Mouse (Mus musculus) v-Abl transformed pro-B cells (cell line): ENCODE results near the gene Spns1.
"Not testable (repeated sequence)": the region's sequence is repeated elsewhere in the genome, so short reads cannot be mapped to it uniquely, and the experiment has no call there.

Experiments used
- in situ Hi-C, 2 experiments: fragments of 400-800 bp; cut with MboI; formaldehyde crosslinking; loops; one replicate each; pipeline ENCODE4 v1.15.1; 2025; ENCODE audit not compliant: unreplicated experiment in 2 of 2

Spns1 gene

DNA sequence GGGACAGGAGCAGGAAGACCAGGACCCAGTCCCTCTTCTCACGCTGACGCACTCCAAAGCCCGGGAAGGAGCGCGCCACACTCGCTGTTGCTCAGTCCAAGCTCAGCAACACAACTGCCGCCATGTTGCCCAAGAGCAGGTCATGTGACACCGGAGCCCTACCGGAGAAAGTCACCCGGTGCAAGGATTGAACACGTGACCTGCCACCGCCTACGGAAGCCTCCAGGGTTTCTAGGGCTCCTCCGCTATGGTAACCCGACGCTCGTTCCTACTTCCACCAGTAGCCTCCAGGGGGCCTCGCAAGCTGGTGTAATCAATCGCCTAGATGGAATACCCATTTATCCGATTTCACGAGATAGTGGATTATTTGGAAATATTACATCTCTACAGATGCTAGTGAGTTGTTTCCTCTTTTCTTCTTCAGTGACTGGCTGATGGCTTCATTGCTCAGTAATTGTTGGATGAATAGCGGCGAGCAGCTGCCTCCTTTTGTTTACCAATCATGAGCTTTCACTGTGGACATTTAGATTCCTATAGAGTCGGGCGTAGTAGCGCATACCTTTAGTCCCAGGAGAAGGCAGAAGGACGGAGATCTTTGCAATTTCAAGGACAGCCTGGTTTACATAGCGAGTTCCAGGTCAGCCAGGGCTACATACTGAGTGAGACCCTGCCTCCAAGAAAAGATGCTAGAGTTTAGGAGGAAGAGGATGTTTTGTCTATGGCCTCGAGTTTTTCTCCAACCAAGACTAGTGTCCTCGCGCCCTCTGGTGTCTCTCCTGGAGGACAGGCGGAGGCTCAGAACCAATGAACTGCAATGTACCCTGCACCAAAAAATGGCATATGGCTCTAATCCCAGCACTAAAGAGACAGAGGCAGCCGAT lies at the start of gene Spns1:
Spns1 (minus strand) TSS at position 173 of the 881 bp plus-strand sequence.
- in situ Hi-C loops: loop anchor here (5.0 kb wide), 2 partner anchors 55 to 115 kb away; no protein-coding TSS in a partner anchor

GRCm38 (mm10) chr7:126424161-126424560 lies 46.9 kb upstream of the Spns1 start:
- in situ Hi-C loops: no loop called here

DNA sequence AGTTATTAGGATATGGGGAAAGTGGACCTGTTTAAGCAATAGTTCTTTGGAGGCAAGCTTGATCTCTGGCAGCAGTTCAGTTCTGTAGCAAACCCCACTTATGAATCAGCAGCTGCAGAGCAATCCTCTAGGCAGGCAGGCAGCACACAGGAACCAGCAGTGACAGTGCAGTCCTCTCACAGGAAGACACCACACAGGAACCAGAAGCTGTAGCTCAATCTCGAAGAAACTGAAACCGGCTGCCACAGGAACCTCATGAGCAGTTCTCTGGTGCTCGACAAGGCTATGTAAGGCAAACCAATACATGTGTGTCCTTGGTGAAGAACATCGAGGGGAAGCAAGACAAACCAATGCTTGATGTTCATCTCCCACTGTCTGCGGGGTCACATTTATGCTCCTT lies 44.5 kb upstream of the Spns1 start:
- in situ Hi-C loops: no loop called here

DNA sequence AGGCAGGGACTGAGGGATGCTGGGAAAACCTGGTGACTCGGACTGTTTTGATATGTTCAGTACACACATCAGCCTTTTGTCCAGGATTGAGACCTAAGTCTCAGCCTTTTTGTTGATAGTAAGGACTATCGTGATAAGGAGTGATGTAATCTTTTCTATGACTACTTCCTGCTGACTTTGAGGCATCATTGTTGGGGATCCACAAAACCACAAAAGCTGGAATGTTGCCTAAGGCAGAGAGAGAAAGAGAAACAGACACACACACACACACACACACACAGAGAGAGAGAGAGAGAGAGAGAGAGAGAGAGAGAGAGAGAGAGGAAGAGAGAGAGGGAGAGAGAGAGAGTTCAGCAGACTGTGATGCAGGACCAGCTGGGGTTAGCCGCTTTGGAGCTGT lies 41.2 kb upstream of the Spns1 start:
- in situ Hi-C loops: no loop called here

DNA sequence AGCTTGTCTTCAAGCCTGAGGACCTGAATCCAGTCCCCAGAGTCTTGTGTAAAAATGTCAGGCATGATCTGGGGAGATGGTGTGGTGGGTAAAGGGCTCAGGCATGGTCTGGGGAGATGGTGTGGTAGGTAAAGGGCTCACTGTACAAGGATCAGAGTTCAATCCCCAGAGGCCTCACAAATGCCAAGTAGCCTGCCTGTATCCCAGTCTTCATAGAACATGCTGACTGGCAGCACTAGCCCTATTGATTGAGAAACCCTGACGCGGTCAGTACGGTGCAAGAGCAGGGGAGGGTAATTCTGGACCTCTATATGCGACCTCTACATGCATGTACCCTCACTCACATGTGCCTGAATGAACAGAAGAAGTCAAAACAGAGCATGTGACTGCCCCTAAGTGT lies 40.4 kb upstream of the Spns1 start:
- in situ Hi-C loops: no loop called here

GRCm38 (mm10) chr7:126417045-126417444 lies 39.8 kb upstream of the Spns1 start:
- in situ Hi-C loops: no loop called here

DNA sequence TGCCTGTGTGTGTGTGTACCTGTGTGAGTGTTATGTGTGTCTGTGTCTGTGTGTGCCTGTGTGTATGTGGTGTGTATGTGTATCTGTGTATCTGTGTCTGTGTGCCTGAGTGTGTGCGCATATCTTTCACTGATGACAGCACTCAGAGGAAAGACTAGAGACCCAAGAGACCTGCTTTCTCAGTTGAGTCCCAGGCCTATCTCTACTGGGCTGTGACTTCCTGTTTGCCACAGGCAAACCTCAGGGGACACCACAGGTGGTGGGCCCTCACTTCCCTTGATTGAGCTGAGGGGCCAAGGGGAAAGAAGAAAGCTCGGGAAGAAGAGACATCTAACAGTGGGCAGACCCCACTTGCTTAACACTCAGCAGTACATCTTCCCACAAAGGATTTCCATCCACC lies 39.4 kb upstream of the Spns1 start:
- in situ Hi-C loops: no loop called here

DNA sequence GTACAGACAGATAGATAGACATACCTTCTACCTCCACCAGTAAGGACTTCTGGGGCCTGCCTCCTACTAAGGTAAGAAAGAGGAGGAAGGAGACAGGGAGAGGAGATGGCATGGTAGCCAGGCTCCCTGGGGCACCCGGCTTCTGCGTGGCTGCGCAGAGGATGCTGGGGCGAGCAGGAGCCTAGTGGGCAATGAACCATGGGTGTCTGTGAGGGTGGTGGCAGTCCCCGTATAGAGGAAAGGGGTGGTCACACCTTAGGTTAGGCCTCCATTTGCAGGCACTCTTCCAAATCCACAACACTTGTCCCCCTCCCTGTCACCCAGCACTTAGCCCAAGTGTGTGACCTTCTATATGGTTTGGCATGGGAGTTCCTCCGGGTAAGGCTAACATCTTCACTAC lies 37.5 kb upstream of the Spns1 start, which contains the start of gene Cd19:
Cd19 (minus strand) TSS at position 165 of the 400 bp plus-strand sequence.
- in situ Hi-C loops: no loop called here

GRCm38 (mm10) chr7:126411061-126411460 lies 33.8 kb upstream of the Spns1 start:
- in situ Hi-C loops: no loop called here

DNA sequence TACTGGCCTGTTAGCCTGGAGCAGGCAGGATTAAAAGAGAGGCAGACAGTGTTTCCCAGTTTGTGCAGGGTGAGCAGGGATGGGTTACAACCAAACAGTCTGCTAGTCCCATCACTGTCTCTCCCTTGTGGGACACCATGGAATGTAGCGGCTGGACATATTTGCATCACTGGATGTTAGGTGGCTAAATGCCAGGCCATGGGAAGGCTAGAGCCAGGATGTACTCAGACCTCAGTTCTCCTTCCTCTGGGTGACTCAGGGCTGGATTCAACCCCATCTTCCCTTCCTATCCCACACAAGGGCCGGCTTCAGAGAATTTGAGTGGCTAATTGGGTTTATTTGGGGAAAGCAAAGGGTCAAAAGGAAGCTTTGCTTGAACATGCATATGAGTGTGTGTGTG lies 31.4 kb upstream of the Spns1 start:
- in situ Hi-C loops: no loop called here

GRCm38 (mm10) chr7:126402518-126402917 lies 25.3 kb upstream of the Spns1 start:
- in situ Hi-C loops: not testable (repeated sequence)

GRCm38 (mm10) chr7:126399548-126399947 lies 22.3 kb upstream of the Spns1 start:
- in situ Hi-C loops: loop anchor here (5.0 kb wide), 2 partner anchors 38 to 73 kb away; no protein-coding TSS in a partner anchor

DNA sequence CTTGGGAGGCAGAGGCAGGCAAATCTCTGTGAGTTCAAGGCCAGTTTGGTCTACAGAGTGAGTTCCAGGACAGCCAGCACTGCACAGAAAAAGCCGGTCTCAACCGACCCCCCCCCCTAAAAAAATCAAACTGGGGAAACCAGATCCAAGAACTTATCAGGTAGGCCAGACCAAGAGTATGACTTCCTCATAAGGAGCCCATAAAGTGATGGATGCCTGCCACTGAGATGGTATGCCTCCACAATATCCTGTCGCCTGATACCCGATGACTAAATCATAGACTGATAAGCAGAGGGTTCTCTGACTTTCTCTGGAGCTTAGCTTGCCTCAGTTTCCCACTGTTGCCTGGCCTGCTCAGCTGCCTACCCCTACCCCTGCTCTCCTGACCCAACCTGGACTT lies 20.6 kb upstream of the Spns1 start:
- in situ Hi-C loops: loop anchor here (5.0 kb wide), 2 partner anchors 39 to 74 kb away; no protein-coding TSS in a partner anchor

DNA sequence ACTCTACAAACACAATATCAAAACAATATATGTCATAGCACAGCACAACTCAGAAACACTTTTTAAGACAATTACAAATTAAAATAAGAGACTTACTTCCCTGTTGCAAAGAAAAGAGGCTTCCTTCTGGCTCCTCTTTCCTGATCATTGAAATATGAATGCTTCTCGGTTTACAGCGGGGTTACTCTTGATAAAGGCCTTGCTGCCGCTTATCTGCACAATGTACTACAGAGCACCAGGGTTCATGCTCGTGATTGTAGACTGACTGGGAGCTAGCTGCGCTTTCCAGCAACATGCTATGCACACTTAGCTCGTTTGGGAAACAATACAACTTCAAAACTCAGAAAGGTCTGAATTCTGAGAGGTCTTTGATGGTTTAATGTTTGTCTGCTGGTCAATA lies 20.0 kb upstream of the Spns1 start:
- in situ Hi-C loops: loop anchor here (5.0 kb wide), 2 partner anchors 40 to 75 kb away; no protein-coding TSS in a partner anchor

- in situ Hi-C loops: loop anchor here (5.0 kb wide), 2 partner anchors 41 to 76 kb away; no protein-coding TSS in a partner anchor
Observed at GRCm38 (mm10) chr7:126396298-126397119, 19.3 kb upstream of the Spns1 start, which contains the start of gene Nfatc2ip. Gene Nfatc2ip, minus strand, starts transcription at chr7:126396737.

DNA sequence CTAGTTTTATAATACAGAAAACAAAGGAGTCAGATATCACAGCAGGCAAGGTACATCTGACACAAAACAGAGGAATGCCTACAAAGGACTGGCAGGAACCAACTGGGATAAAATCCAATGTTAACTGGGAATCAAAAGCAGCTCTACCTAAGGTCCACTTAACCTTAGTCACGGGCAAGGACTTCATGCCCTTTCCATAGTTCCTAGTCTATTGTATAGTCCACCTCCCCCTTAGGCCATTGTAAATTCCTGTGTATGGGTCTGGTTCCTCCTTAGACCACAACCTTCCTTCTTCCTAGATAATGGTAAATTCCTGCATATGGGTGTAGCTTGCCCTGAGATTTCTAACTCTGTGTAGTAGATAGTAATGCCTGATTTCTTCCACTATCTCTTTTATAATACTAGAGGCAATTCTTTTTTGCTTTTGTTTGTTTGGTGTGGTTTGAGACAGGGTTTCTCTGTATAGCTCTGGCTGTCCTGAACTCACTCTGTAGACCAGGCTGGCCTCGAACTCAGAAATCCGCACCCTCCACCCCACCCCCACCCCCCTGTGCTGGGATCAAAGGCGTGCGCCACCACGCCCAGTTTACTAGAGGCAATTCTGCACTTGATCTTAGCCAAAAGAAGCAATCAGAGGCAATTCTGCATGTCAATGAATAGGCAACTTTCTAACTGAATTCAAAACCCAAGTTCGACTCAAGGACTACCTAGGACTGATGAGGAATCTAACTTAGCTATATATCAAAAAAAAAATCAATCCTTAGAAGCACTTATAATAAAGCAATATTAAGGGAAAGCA lies 15.0 kb upstream of the Spns1 start:
- in situ Hi-C loops: loop anchor here in 1 of 2 experiments (5.0 kb wide), 1 partner anchor 135 kb away; no protein-coding TSS in a partner anchor

- in situ Hi-C loops: loop anchor here in 1 of 2 experiments (5.0 kb wide), 1 partner anchor 139 kb away; no protein-coding TSS in a partner anchor
Observed at GRCm38 (mm10) chr7:126388185-126388584, 10.9 kb upstream of the Spns1 start.

GRCm38 (mm10) chr7:126383565-126383964 lies 6.3 kb upstream of the Spns1 start:
- in situ Hi-C loops: no loop called here

GRCm38 (mm10) chr7:126376903-126377277 lies 360 bp downstream of the Spns1 start:
- in situ Hi-C loops: loop anchor here (5.0 kb wide), 2 partner anchors 55 to 115 kb away; no protein-coding TSS in a partner anchor

- in situ Hi-C loops: loop anchor here (5.0 kb wide), 2 partner anchors 53 to 113 kb away; no protein-coding TSS in a partner anchor
Observed at GRCm38 (mm10) chr7:126375012-126375411, 2.2 kb downstream of the Spns1 start.
